Mouse (Mus musculus): ENCODE results near the gene March9.

Gene March9

DNA sequence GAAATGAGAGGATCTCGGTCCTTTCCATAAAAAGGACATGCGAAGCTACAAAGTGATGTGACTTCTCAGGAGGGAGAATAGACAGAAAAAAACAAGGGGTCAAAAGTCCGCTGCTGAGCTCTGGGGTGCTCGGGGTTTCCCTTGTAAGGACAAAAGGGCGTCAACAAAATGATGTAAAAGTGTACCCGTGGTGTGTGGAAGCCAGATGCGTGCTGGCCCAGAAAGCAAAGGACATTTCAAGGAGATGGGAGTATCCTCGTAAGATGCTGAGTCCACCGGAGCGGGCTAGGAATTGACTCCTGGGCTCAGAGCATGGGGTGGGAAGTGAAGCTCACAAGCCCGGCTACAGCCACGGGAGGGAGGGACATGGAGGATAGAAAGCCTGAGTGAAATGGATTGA lies 22.3 kb downstream of the March9 start:
- DNase-seq (ENCODE audit: low spot score in 2 of 2), result no peak

DNA sequence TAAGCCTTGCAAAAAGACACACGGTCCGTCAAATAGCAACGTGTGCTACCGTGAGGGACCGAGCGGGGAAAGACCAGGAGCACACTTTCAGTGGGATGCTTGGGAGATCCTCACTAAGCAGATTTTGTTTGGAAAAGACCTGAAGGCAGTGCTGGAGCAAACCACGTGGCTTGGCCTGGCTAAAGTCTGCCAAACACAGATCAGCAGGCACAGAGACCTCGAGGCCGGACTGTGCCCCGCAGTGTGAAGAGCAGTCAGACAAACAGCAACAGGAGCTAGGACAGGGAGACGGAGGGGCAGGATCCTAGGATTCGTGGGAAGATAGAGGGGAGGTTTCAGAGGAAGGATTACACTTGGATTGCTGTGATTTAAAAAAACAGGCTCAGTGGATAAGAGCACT lies 23.7 kb downstream of the March9 start:
- DNase-seq (ENCODE audit: low spot score in 2 of 2), result no peak

DNA sequence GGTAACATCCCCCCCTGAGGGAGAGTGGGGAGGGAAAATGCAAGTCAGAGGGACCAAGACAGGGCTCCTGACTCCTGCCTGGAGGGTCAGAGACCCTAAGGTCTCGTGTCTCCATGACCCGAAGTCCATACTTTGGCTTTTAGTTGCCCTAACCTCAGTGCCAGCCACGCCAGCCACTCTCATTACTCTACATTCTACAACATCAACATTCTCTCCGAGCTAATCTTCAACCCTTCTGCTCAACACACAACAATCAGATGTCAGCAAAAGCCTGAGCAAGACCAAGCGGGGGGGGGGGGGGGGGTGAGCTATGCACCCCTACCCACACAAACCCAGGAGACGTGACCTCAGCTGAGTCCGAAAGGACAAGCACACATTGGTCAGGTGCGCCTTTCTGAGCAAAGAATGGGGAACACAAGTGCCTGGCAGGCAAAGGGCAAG lies 26.7 kb downstream of the March9 start:
- DNase-seq (ENCODE audit: low spot score in 2 of 2), result no peak

DNA sequence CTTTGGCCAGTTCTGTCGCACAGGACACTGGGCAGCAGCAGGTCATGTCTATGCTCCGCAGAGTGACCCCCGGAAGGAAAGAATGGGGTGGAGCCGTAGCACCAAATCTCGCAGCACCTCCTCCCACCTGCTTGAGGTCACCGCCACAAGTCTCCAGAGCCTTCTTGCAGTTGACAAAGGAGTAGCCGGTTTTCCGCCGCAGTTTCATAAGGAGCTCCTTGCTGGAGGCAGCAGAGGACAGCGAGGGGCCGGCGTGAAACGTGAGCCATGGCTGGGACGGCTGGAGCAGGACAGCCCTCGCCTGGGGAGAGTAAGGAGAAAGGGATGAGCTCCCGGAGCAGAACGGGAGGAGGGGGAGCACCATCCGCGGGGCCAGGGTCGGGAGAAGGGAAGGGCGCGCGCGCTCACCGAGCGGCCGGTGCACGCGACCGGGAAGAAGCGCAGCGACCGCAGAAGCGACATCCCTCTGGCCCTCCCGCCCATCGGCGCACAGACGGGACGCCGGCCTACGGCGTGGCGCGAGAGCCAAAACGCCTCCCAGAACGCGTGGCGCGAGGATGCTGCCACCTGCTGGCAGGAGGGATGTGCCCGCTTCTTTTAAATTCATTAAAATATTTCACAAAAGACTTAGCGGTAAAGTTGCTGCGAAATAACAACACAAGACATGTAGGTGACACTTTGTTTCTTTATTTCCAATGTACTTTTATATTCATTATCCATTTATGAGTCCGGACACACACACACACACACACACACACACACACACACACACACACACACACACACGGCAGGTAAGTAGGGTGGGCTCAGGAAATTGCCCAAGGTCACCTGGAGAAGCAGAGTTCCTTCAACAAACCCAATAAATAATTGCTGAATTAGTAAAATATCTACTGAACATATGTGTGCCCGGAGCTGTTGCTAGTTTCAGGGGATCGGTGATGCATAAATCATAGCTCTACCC lies 29.4 kb downstream of the March9 start, which contains the start of gene Tsfm:
Tsfm (minus strand) TSS at position 505 of the 961 bp plus-strand sequence.
- DNase-seq (ENCODE audit: low spot score in 2 of 2), result peak; percentile 78 to 89

DNA sequence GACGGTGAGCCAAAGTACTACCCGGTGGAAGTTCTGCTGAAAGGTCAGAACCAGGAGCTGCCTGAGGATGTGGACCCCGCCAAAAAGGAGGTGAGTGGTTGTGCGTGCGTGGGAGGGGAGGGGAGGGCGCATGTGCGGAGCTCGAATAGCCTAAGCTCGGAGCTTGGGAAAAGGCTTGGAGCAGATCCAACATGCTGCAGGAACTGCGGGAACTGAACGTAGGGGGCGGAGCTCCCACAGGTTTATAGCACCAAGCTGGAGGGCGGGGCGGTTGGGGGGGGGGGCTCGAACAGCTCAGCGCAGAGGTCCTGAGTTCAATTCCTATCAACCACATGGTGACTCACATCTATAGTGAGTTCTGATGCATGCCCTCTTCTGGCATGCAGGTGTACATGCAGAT lies 41.6 kb downstream of the March9 start:
- no peak for DNase-seq (ENCODE audit: low spot score in 2 of 2)

DNA sequence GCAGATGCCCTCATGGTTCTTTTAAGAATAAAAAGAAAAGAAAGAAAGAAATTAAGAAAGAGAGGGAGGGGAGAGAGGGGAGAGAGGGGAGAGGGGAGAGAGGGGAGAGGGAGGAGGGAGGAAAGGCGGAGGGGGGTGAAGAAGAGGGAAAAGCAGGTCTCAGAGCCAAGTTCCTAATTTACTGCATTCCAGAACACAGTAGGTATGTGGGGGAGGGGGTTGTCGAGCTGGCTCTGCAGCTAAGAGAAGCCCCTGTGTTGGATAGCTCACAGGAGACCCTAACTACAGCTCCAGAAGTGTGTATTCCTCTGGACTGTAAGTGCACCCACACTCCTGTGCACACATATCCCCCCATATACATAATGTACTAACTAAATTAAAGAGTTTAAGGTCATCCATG lies 42.9 kb downstream of the March9 start:
- DNase-seq (ENCODE audit: low spot score in 2 of 2), result no peak

DNA sequence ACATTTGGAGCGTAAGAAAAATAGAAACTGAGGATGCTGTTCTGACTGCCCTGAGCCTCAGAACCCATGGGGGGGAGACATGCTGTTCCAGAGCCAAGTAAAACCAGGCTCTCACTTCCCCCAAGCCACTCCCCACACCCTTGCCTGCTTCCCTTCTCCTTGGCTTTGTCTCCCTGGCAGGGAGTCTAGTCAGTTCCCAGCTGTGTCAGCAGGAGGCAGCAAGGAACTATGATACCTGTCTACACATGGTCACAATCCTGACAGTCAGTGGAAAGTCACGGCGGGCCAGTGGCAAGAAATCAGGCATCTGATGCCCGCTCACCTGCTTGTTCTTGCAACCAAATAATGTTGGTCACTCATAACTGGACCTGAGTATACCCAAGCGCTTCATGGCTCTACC lies 43.5 kb downstream of the March9 start:
- DNase-seq (ENCODE audit: low spot score in 2 of 2), result no peak

Data from frontal cortex, postnatal 10 days (tissue).